Mouse (Mus musculus): Measurements from ENCODE around the gene Pum2.

Gene Pum2

DNA sequence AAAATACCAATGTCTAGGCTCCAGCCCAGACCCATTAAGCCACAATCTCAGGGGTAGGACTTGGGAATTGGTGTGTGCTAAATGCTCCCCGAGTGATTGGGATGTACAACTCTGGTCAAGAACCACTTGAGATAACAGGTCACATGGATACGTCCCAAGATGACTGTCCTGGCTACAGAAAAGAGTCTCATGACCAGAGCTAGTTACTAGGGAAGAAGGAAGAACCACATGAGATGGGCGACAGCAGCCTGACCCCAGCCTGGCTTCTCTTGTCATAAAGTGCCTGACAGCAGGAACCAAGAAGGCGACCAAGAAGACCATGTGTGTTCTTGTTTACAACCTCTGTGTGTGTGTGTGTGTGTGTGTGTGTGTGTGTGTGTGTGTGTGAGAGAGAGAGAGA lies 4.5 kb upstream of the Pum2 start:
- DNase-seq (ENCODE audit: low read depth), result no peak

DNA sequence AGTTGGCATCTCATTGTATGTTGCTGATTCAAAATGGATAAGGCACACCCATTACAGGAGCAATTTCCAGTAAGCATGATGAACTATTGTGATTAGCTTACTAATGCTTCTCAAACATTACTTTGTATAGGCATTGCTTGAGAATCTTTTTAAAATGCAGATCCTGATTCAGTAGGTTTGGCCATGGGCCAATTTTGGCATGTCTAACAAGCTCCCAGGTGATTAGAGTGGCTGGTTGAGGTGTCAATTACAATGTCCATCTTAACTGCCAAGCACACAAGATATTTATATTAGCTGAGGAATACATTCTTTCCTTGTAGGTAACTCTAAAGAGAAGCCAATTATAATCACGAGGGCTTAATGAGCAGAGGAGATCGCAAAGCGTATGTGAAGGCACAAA lies 4.1 kb upstream of the Pum2 start:
- no peak for DNase-seq (ENCODE audit: low read depth)

DNA sequence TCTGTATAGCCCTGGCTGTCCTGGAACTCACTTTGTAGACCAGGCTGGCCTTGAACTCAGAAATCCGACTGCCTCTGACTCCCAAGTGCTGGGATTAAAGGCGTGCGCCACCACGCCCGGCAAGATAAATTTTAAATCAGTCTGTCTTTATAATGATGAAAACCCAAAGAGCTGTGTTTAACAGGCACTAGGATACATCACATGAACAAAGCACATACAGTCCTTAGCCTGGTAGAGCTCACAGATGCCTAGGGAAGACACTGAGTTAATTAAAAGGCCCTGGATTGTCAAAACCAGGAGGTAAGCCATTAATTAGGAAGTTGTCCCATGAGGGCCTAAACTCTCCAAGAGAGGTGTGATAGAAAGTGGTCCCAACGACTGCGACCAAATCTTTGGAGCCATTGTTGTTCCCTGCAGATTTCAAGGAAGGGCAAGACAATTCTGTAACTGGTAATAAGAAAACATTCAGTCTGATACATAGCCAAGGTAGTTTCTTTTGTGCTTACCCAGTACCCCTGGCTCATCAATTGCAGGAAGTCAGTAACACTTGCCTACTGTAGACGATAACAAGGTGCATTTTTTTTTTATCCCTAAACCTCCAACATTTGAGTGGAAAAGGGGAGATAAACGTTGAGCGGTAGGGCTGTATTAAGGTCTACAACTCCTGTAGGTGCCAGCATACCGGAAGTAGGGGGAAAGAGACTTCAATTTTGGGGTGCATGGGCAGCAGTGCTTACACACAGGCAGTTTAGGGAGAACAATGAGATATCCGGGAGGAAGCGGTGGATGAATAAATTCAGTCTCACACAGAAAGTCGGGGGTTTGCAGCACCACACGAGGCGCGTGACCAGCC lies 587 bp upstream of the Pum2 start:
- DNase-seq (ENCODE audit: low read depth), result peak; percentile 80

DNA sequence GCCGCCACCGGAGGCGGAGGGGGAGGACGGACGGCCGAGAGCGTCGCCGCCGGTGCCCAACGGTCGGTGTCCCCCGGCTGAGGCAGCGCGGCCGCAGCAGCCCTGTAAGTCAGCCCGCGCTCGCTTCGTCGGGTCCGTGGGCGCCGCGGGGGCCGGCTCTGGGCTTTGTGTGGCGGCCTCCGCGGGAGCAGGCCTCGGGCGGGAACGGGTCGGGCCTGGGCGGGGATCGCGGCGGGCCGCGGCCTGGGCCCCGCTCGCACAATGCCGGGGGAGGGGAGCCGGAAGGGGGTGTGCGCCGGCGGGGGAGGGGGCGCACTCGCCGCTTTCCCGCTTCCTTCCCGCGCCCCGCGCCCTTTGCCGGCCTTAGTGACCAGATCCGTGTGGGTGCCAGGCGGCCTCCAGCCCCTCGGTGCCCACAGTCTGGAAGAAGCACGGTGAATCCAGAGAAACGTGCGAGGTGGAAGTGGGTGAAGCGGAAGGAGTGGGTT lies 487 bp downstream of the Pum2 start:
- peak; percentile 34 for DNase-seq (ENCODE audit: low read depth)

DNA sequence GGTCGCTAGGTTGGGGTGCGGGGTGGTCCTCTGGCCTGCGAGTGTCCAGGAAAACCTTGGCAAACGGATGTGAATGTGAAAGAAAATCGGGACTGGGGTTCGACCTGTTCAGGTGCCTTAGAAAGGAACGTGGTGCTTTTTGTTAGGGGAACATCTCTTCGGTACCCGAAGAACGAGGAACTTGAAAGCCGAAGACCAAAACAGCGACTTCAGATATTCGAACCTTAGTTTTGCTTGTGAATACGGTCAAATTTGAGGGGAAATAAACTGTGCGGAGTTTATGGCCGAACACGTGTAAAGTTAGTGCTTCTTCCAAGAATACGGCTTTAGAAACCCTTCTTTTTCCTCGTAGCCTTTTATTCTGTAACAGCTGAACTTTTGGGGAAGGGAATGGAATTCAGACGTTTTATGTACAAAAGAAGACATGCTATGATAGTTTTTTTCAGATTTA lies 982 bp downstream of the Pum2 start:
- peak; percentile 51 for DNase-seq (ENCODE audit: low read depth)

DNA sequence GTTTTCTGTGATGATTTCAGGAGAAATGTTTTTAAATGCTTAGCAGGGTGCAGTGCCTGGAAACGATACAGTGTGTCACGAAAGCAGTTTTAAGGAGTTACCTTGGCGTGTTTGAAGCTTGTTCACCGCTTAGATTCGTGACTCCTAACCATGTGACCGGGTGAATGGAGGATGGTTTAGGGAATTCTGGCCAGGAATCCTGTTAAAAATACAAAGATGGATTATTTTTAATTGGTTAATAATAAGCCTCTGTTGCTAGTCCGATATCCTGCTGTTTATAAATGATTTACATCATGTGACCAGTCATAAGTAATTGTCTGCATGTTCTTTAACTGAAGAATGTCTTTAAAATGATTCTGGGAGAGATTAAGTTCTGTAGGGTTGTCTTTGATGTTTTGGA lies 1.4 kb downstream of the Pum2 start:
- DNase-seq (ENCODE audit: low read depth), result peak; percentile 42

DNA sequence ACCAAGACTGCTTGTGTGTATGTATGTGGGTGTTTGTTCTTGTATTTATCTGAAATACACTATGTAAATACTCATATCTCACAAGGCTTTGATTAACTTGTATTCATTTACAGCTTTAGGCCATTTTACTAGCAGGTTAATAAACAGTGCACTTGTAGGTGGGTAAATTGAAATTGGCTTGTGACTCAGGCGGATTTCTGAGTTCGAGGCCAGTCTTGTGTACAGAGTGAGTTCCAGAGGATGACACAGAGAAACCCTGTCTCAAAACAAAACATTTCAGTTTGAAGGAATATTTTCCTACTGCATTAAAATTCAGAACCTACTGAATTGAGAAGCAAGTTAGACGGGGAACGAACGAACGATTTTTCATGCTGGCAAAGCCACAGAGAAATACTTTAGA lies 2.4 kb downstream of the Pum2 start:
- DNase-seq (ENCODE audit: low read depth), result no peak

DNA sequence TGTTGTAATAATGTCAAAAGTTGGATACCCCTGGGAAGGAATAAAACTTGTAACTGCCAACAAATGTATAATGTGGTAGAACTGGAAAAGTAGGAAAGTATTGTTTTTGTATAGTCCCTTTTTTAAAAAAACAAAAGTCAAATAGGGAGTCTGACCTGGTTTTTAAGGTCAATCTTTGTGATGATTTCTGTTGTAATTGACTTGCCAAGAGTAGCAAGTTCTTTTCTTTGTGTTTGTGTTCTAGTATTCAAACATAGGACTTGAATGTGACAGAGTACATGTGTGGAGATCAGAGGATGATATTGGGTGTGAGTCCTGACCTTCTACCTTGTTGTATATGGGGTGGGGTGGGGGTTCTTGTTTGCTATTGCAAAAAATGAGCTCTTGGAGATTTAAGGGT lies 4.0 kb downstream of the Pum2 start:
- DNase-seq (ENCODE audit: low read depth), result no peak

DNA sequence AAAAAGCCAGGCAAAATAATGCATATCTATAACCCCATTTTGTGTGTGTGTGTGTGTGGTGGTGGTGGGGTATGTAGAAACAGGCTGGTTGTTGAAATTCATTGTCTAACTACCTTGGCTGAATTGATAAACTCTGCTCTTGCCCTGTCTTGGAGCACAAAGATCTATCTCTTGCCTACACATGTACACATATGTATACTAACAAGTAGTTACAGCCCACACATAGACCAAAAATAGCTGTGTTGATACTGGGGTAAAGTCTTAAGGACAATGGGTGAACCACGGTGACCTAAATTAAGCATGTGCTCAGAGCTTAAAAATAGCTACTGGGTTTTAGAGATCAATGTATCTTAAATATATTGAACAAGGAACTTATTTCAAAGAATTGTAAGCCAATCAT lies 10.3 kb downstream of the Pum2 start:
- DNase-seq (ENCODE audit: low read depth), result no peak

DNA sequence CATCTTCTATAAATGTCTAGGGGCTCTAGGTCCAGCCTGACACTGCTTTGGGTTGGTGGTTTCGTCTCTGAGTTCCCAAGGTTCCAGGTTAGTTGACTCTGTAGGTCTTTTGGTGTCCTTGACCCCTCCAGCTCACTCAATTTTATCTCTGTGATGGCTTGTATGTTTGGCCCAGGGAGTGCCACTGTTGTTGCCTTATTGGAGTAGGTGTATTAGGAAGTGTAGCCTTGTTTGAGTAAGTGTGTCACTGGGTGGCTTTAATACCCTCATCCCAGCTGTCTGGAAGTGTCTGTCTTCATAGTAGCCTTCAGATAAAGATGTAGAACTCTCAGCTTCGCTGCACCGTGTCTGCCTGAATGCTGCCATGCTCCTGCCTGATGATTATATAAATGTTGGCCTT lies 11.1 kb downstream of the Pum2 start:
- no peak for DNase-seq (ENCODE audit: low read depth)

DNA sequence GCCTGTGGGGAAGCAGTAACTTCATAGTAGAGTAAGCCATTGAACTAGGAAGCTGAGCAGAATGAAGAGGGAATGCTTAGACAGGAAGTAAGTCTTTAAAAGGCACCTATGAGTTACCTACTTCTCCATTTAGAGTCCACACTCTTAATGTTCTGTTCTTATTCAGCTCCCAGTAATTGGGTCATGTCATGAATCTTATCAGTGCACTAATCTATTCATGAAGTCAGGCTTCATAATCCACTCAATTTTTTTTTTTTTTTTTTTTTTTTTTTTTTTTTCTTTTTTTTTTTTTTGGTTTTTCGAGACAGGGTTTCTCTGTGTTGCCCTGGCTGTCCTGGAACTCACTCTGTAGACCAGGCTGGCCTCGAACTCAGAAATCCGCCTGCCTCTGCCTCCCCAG lies 15.9 kb downstream of the Pum2 start:
- DNase-seq (ENCODE audit: low read depth), result peak; percentile 22

DNA sequence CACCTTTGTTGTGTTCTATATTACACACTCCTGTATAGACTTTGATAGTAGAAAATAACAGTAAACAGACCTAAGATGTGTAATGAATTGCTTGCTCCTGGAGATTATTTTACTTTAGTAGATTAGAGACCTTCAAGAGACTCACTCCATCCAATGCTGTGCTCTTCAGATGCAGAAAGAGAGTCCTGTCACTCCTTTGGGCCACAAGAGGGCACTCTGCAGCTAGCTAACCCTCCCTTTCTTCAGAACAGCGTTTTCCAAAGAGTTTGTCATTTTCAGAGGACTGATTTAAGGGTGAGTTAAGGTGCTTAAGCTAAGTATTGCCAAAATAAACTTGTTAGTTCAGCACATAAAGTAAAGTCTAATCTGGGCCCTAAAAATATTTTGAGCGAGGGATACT lies 25.0 kb downstream of the Pum2 start:
- peak; percentile 70 for DNase-seq (ENCODE audit: low read depth)

DNA sequence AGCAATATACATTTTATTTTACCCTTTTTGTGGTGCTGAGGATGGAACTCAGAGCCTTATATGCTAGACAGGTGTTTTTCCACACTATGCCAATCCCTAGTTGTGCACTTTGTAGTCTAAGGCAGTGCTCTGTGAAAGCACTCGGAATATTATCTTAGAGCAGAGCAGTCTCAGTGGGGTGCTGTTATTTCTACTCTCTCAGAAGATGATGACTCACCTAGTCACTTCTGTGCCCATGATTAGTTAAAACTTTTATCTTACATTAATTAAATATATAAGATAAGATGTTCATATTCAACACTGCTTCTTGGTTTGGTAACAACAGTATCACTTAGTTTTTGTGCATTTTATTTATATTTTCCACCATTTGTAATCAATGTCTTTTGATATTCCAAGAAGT lies 30.1 kb downstream of the Pum2 start:
- peak; percentile 32 for DNase-seq (ENCODE audit: low read depth)

DNA sequence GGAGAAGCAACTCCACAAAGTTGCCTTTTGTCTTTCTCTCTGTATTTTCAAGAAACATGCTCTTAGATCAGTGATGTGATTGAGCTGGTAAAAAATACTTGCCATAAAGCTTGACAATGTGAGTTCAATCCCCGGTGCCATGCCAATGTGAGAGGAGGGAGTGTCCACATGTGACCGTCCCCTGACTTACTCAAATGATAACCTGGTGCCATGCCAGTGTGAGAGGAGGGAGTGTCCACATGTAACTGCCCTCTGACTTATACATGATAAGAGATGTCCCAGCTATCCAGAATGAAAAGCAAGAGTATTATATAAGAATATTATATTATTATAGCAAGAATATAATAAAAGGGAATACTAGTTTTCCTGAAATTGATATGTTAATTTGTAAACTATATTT lies 34.9 kb downstream of the Pum2 start:
- no peak for DNase-seq (ENCODE audit: low read depth)

DNA sequence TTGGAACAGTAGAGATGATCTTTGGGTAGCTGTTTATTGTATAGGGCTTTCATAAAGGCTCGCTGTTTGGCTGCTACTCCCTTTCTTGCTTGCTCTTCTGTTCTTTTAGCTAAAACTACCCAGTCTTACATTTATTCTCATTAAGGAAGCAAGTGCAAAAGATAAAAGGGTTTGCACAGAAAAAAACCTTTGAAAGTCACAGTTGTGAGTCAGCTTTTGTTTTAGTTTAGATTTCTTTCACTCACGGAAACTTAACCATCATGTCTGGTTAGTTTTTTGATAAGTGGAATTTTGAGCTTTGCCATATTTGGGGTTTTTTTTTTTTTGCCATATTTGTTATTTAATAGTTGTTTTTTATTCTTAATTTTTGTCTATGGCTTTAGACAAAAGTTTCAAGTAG lies 38.7 kb downstream of the Pum2 start:
- DNase-seq (ENCODE audit: low read depth), result peak; percentile 34

DNA sequence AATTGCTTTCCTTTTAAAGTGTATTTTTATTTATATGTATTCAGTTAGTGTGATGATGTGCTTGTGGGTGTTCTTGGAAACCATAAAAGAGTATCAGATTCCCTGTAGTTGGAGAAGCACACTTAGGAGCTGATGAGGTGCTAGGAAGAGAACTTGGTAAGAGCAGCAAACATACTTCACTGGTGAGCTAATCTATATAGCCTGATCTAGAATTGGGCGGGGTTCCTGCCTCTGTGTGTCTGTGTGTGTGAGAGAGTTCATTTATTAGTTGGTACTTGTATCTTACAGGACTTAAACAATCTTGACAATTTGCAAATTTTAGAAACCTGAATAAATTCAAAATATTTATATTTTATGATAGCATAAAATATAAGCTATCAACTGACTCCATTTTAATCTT lies 42.2 kb downstream of the Pum2 start:
- DNase-seq (ENCODE audit: low read depth), result no peak

DNA sequence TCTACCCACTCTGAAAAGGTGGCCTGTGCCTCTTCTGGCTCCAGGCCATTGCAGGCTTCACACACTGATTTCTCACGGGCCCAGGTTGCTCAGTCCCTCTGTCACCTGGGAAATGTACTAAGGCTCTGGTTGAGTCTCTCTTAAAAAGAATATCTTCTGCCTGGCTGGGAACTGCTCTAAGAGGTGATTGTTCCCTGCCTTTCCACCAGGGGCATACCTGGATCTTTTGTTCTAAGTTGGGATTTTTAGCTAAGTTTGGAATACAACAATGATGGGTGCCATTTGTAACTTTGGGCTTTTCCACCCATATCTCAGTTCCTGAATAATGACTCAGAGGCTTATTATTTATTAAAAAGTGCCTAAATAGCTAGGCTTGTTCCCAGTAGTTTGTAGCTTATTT lies 53.0 kb downstream of the Pum2 start:
- no peak for DNase-seq (ENCODE audit: low read depth)

DNA sequence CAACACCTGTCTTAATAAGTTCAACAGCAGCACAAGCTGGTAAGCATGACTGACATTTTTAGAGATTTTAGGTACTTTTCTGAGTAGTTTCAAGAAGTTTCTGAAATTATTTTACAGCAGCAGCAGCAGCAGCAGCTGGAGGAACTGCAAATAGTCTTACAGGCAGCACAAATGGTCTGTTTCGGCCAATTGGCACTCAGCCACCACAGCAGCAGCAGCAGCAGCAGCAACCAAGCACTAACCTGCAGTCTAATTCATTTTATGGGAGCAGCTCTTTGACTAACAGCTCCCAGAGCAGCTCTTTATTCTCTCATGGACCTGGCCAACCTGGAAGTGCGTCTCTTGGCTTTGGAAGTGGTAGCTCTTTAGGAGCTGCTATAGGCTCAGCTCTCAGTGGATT lies 54.8 kb downstream of the Pum2 start:
- DNase-seq (ENCODE audit: low read depth), result no peak

DNA sequence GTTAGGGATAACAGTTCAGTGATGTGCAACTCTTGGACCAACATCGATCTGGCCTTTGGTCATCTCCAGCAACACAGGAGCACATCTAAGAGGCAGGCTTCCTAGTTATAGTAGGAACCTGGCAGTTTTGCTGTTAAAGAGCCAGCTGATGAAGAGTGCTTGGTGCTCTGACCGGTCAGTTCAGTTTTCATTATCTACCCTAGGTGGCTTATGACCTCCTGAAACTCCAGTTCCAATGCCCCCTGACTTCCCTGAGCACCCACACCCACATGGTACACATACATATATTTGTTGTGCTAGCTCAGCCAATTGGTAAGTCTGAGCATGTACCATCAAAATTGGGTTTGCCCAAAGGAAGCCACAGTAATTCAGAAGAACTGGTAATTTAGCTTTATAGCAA lies 79.7 kb downstream of the Pum2 start:
- no peak for DNase-seq (ENCODE audit: low read depth)

DNA sequence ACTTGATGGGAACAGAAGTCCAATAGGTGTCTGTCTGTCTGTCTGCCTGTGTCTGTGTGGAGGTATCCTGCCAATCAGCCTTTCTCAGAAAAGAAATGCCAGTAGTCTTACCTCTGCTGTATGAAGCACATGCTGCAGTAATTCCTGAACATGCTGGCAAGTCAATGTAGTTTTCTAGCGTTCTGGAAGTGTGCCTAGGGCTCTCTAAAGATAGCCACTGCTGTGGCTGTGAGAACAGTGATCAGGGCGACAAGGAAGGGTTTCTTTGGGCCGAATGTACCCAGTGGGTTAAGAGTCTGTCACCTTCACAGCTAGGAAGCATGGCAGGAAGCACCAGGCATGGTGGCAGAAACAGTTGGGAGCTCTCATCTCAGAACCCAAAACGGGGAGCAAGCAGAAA lies 80.2 kb downstream of the Pum2 start:
- no peak for DNase-seq (ENCODE audit: low read depth)

DNA sequence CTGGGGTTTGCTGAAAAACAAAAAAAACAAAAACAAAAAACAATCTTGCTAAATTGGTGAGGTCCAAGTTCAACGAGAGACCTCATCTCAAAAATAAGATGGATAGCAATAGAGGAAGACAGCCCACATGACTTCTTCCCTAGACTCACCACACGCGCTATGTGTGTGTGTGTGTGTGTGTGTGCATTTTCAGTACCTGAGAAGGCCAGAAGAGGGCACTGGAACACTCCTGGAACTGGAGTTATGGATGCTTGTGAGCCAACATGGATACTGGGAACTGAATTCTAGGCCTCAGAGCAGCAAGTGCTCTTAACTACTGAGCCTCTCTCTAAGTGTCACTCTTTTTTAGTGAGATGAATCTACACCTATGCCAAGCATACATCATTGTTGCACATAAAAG lies 84.1 kb downstream of the Pum2 start:
- DNase-seq (ENCODE audit: low read depth), result no peak

DNA sequence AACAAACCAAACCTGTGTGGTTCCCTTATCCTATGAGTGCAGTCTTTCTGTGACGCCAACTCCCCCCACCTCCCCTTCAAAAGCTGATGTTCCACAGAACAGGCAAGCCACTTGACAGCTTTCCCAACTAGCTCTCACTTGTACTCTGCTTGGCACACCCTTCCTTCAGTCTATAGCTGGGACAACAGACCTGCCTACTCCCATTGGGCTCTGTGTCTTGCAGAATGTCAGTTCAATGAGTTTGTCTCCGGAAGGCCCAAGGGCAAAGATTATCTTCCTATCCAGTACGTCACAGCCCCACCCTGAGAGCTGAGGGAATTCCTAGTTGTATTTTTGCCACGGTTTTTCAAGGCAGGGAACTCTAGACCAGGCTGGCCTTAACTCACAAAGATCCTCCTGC lies 85.2 kb downstream of the Pum2 start:
- DNase-seq (ENCODE audit: low read depth), result no peak

DNA sequence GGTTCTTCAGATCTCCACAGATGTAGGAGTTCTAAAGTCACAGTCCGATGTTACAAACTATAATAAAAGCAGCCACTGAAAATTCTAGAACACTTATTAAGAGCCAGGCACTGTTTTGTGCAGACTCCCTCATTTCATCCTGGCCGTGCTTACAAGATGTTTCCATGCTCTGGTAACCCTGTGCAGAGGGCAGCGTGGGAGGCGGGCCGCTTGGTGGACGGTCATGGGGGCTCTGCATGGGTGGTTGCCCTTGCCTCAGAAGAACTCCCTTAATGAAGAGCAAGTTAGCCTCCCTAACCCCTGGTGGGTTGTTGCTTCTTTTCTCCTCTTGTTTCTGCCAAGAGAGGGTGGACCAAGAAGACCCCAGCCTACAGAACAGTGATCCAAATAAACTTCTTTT lies 85.8 kb downstream of the Pum2 start:
- DNase-seq (ENCODE audit: low read depth), result no peak

DNA sequence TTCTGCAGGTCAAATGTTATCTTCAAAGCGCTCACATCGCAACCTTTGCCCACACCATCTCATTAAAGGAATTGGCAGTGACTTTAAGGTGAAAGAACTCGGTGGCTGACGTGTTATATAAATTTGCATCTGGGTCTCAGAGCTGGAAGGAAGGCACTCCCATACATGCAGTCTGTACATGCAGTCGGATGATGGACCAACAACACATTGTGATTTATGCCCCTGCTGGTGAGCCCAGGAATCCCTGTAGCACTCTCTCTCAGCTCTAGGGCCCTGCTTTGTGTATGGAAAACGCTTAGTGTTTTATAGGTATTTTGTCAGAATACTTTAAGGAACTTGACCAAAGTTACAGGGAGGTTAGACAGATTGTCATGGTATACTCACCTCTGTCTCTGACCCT lies 86.6 kb downstream of the Pum2 start:
- no peak for DNase-seq (ENCODE audit: low read depth)

Measured in 416B (cell line).